Mouse (Mus musculus): Measurements from ENCODE around the gene Dhx58.

DNA sequence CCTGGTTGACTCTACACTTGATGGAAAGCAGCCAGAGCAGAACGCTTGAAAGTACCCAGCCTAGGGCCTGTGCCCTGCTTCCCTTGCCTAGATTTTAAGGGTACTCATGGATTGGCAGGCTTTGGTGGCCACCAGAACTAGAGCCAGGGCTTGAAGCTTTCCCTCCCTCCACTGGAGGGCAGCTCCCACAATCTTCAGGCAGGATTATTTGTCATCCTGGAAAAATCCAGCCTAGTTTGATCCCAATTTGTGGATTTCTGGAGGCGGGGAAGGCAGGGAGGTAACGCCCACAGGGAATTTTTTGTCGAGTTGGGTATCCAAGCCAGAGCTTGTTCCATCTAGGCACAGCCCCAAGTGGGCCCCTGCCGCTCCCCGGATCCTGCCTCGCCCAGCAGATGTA, 13.7 kb downstream of the Dhx58 start:
- no peak for TF ChIP-seq CTCF (IDR thresholded peaks at IDR 0.05; ENCODE audit: control insufficient read depth, insufficient read depth, insufficient replicate concordance, low read depth, low read length)
- TF ChIP-seq POLR2A (IDR thresholded peaks at IDR 0.05; ENCODE audit: control insufficient read depth, low read depth, low read length): no peak

All from testis, adult 2 months (tissue).